Comparison of ENCODE assay signal across 8 mouse cellular contexts in the genomic region with DNA sequence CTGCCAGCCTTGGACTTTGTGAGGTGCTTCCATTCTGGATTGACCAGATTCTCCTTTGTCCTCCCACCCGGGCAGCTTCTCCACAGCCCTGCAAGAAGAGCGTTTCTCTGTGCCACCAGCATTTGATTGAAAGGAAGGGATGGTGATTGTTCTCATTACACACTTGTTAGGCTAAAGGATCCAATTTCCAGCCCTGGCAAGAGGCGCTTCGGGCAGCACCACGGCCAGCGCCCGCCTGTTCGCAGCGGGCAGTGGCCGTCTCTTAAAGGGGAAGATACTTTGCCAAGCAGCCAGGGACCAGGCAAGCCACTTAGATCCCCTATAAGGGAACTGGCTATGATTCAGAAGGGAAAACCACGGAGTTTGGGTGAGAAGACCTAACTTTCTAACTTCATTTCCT. TPM values are rescaled to one million over a fixed set of nuclear protein-coding genes. Genes with fewer than 3 reads are reported as not detected.
DNase-seq lines count a peak whose midpoint lies in the region; ATAC-seq and TF ChIP-seq lines count a peak whose summit lies in the region.

No protein-coding gene starts in this region.

- no peak for TF ChIP-seq EP300 in stomach, postnatal 0 days (optimal IDR thresholded peaks at IDR 0.05)

- ATAC-seq in intestine, embryonic 14.5 days (replicated peaks; ENCODE audit: low FRiP score, low TSS enrichment, low read depth): no peak
- ATAC-seq in stomach, postnatal 0 days (ENCODE audit: low FRiP score, low TSS enrichment): no peak

- no peak overlapping the region for H3K27ac ChIP-seq in intestine, embryonic 14.5 days (ENCODE audit: low read depth)
- no peak overlapping the region for H3K27ac ChIP-seq in stomach, postnatal 0 days (replicated peaks)

- no peak for TF ChIP-seq CTCF in stomach, postnatal 0 days (IDR thresholded peaks at IDR 0.05; ENCODE audit: low read depth)

- H3K36me3 ChIP-seq in intestine, embryonic 14.5 days (ENCODE audit: control insufficient read depth, insufficient read depth, low read length): no peaks in the 10 kb centered on the region
- H3K36me3 ChIP-seq in stomach, postnatal 0 days (ENCODE audit: control insufficient read depth, insufficient read depth, low read length): no peaks in the 10 kb centered on the region

- 1% methylated on average over 11 of the region's 11 CpGs for WGBS in intestine, embryonic 14.5 days
- 1% methylated on average over 11 of the region's 11 CpGs for WGBS in stomach, postnatal 0 days

- H3K4me3 ChIP-seq in intestine, embryonic 14.5 days (ENCODE audit: low read depth, low read length): peak overlapping the region; percentile 8; the same call in 1 of the 2 replicates
- no peak overlapping the region for H3K4me3 ChIP-seq in stomach, postnatal 0 days (ENCODE audit: low read depth, low read length)

- no peaks in the 10 kb centered on the region for H3K9me3 ChIP-seq in intestine, embryonic 14.5 days (ENCODE audit: control insufficient read depth, low read length)
- H3K9me3 ChIP-seq in stomach, postnatal 0 days (ENCODE audit: control insufficient read depth, low read length): no peaks in the 10 kb centered on the region

- H3K4me1 ChIP-seq in intestine, embryonic 14.5 days (replicated peaks; ENCODE audit: control insufficient read depth, insufficient read depth, low read length): 0 out of 2 replicates have a peak, but pooled peaks cover 6% of the 10 kb centered on the region
- H3K4me1 ChIP-seq in stomach, postnatal 0 days (replicated peaks; ENCODE audit: control insufficient read depth, insufficient read depth): no peaks in the 10 kb centered on the region; the same call in 1 of the 2 replicates

- H3K9ac ChIP-seq in intestine, embryonic 14.5 days (ENCODE audit: low read length): no peak overlapping the region
- H3K9ac ChIP-seq in stomach, postnatal 0 days (ENCODE audit: low read length): no peak overlapping the region

- DNase-seq in testis, postnatal 10 days (ENCODE audit: low spot score): peak; percentile 72
- no peak for DNase-seq in testis, postnatal 14 days (ENCODE audit: low spot score)
- DNase-seq in cerebellum, adult 9-11 months: peak; percentile 85
- peak; percentile 81 for DNase-seq in gastrocnemius, adult 18-20 months (ENCODE audit: low spot score)
- DNase-seq in intestine, embryonic 14.5 days (ENCODE audit: low spot score): peak; percentile 85
- DNase-seq in lung, postnatal 36 days: peak; percentile 18
- DNase-seq in stomach, postnatal 0 days (ENCODE audit: low spot score): peak; percentile 74
- no peak for DNase-seq in thymus, adult 18-20 months

- peaks cover 70% of the 10 kb centered on the region for H3K27me3 ChIP-seq in intestine, embryonic 14.5 days (replicated peaks; ENCODE audit: control insufficient read depth, insufficient read depth, low read length)
- H3K27me3 ChIP-seq in stomach, postnatal 0 days (ENCODE audit: control insufficient read depth, insufficient read depth, low read length): peaks cover 9% of the 10 kb centered on the region

- peak overlapping the region; percentile 37 for H3K4me2 ChIP-seq in intestine, embryonic 14.5 days (ENCODE audit: low read length)
- no peak overlapping the region; the same call in 1 of the 2 replicates for H3K4me2 ChIP-seq in stomach, postnatal 0 days (replicated peaks; ENCODE audit: low read depth)

RNA-seq across cellular contexts. Expression of a gene that starts 3.3 kb away (rescaled TPM):
- total RNA-seq in gastrocnemius, adult 18-20 months (2021): over 10,000 TPM; 42,846 to 52,629 TPM
- polyA plus RNA-seq in intestine, embryonic 14.5 days (2014; fragmentation: Nextera tagmentation; extraction: Ambion mirVana): 1.3 and 1.5 TPM in 2 replicates
- polyA plus RNA-seq in stomach, postnatal 0 days (2015; fragmentation: Nextera tagmentation; extraction: Ambion mirVana): 23.1 and 27.2 TPM in 2 replicates

RNA-seq across cellular contexts. Expression of a gene that starts 31.3 kb away (rescaled TPM):
- under 1 TPM; 0.21 to 0.26 TPM for total RNA-seq in gastrocnemius, adult 18-20 months (2021)
- 3.2 and 3.9 TPM in 2 replicates for polyA plus RNA-seq in intestine, embryonic 14.5 days (2014; fragmentation: Nextera tagmentation; extraction: Ambion mirVana)
- 0.91 and 1.2 TPM in 2 replicates for polyA plus RNA-seq in stomach, postnatal 0 days (2015; fragmentation: Nextera tagmentation; extraction: Ambion mirVana)

RNA-seq across cellular contexts. Expression of a gene that starts 57.8 kb away (rescaled TPM):
- 10 to 100 TPM in 1 of 2 experiments, 1 to 10 TPM in 1; 9.8 to 10.4 TPM for total RNA-seq in gastrocnemius, adult 18-20 months (2021)
- 44.3 and 46.6 TPM in 2 replicates for polyA plus RNA-seq in intestine, embryonic 14.5 days (2014; fragmentation: Nextera tagmentation; extraction: Ambion mirVana)
- 8.2 and 8.5 TPM in 2 replicates for polyA plus RNA-seq in stomach, postnatal 0 days (2015; fragmentation: Nextera tagmentation; extraction: Ambion mirVana)

Comparison
In these comparisons a context has a peak if more than half of its experiments do, and no peak if none do; other contexts are left out.
1. DNase-seq: peak in testis, postnatal 10 days (single experiment), cerebellum, adult 9-11 months (single experiment), gastrocnemius, adult 18-20 months (single experiment), intestine, embryonic 14.5 days (single experiment), lung, postnatal 36 days (single experiment) and stomach, postnatal 0 days (single experiment); none in testis, postnatal 14 days (single experiment) and thymus, adult 18-20 months (0 of 2).